Mouse (Mus musculus): ENCODE data around the gene Faap24.

Gene Faap24

DNA sequence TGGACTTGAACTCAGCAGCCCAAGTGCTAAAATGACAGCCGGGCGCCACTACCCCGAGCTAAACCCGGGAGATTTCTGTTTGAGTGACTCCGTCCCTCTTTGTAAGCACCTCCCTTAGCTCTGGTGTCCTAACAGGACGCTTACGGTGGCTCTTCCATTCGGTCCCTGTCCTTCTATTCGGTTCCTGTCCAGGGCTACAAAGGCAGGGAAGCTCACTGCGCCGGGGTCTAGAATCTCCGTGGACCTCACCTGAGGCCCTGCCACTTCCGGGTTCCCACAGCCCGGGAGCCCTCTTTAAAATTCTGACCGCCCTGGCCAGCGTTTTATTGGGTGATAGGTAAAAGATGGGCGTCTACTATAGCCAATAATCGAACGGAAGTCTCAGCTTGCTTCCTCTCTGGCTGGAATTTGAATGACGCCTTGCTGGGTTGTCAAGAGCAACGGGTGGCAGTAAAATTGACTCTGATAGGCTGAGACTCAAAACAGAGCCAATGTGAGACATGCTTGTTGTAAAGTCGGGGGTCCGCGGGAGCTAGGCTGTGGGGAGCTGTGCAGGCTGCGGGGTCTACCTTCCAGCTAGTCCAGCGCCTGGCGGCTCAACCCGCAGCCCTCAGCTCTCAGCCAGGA lies at the start of gene Faap24, which contains the start of gene Cep89:
TSS of gene Faap24 (minus strand) at position 295 of the 627 bp plus-strand sequence.
TSS of gene Cep89 (plus strand) at position 494 of the 627 bp plus-strand sequence.
- DNase-seq (ENCODE audit: low spot score in 2 of 2) = peak; percentile 90

DNA sequence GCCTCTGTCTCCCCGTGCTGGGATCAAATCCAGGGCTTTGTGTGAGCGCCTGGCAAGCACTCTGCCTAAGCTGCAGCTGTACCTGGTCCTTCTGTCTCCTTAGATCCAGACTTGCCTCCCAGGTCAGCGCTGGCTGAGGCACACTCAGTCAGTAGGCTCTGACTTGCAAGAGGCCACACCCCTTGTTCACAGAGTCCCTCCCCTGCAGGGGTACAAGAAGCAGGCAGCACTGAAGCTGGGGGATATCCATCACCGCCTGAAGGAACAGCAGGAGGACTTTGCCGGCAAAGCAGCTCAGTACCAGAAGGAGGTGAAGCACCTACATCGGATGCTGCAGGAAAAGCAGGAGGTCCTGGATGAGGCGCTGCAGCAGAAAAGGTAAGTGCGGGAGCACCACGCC lies 38.6 kb upstream of the Faap24 start:
- DNase-seq (ENCODE audit: low spot score in 2 of 2) = no peak

DNA sequence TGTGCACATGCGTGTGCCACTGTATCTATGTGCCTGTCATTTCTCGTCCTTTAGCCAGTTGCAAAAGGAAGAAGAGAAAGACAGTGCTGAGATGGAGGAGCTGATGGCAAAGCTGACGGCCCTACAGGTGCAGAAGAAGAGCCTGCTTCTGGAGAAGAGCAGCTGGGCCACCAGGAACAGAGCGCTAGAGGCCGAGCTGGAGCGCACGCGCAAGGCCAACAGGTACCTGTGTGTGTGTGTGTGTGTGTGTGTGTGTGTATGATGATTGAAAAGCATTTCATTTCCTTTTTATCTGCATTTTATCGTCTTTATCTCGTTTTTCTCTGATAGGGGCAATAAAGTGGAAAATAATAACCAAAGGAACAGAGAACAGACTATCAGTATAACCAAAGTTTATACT lies 31.5 kb upstream of the Faap24 start:
- no peak for DNase-seq (ENCODE audit: low spot score in 2 of 2)

DNA sequence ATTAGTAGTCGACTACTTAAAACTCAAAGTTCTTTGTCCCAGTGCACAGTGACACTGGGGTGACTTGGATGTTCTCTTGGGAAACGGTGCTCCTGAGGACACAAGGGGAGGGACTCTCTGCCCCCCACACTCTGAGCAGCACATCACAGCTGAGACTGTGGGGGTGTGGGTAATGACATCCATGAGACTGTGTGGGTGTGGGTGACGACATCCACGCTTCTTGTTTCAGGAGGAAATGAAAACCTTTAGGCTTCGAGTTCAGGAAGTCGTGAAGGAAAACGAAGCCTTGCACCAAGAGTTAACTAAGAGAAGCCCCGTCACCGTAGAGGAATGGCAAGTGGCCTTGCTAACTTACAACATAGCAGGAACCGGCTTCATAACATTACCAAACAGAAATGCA lies 26.4 kb upstream of the Faap24 start:
- DNase-seq (ENCODE audit: low spot score in 2 of 2) = no peak

DNA sequence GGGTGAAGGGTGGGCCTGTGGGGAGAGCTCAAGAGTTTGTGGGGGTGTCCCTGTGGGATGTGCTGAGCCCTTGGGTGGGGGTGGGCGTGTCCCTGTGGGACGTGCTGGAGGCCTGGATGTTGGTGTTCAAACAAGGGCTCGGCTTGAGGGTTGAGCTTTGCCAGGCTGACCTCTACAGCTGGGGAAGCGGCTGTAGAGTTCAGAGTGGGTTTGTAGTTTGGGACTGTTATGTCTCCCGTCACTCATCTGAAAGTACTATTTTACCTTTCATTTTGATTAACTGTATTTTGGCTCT lies 20.0 kb upstream of the Faap24 start:
- DNase-seq (ENCODE audit: low spot score in 2 of 2) = peak in 1 of 2 experiments; percentile 32

DNA sequence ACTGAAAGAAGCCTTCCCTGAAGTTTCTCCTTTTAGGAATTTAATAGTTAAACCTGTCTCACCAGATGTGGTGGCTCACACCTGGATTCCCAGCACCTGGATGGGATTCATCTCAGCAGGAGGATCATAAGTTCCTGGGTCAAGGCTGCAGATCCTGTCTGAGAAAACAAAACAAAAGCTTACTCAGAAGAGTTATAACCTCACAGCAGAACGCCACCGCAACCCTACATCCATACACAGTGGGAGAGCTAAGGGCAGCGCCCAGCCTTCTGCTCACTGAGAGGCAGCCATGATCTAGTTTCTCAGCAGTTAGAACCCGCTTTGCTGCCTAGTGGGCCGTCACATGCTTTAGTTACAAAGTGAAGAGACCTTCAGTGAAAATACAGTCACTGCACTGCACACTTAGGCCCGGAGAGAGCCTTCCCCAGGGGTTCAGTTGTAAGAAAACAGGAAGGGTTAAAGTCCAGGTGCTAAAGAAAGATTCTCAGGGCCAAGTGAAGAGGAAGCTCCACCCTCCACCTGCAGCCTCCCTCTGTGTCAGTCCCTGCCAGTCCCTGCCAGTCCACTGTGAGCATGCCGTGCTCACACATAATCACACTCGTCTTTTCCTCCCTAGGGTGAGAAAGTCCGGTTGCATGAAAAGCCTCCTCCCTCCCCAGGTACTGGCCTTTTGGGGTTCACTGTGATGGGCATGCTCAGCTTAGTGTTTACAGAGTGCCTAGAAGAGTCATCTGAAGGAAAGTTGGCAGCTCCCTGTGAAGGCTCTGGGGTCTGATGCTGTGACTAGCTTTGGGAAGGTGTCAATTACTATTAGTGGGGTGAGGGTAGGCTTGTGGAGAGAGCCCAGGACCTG lies 19.4 kb upstream of the Faap24 start:
- DNase-seq (ENCODE audit: low spot score in 2 of 2) = peak; percentile 9 to 46

DNA sequence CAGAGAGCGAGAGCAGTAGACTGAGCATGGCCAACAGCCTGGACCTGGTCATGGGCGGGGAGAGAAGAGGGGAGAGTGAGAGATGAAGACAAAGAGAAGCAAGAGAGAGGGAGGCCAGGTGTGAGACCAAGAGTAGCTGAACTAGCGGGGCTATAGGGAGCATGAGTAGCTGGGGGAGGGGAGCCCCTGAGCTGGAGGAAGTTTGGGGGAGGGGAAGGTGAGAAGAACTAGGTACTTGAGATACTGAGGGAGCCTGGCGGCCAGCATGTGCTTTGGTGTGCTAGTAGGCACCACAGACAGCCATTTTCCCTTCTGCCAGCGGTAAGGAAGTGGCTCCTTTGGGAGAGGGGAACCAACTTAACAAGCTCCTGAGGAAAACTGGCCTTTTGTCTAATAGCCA lies 18.6 kb upstream of the Faap24 start:
- DNase-seq (ENCODE audit: low spot score in 2 of 2) = peak in 1 of 2 experiments; percentile 57

DNA sequence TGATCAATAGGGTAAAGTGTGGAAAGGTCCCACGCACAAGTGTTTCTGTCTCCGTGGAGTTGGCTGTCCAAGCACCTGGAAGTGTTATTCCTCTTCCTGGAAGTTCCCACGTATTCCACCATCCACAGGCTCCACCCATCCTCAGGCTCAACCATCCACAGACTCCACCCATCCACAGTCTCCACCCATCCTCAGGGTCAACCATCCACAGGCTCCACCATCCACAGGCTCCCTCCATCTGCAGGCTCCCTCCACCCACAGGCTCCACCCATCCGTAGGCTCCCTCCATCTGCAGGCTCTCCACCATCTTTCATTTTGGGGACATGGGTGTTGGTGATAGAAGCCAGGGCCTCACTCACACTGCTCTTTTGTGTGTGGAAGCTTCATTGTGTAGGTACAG lies 4.5 kb upstream of the Faap24 start:
- no peak for DNase-seq (ENCODE audit: low spot score in 2 of 2)

DNA sequence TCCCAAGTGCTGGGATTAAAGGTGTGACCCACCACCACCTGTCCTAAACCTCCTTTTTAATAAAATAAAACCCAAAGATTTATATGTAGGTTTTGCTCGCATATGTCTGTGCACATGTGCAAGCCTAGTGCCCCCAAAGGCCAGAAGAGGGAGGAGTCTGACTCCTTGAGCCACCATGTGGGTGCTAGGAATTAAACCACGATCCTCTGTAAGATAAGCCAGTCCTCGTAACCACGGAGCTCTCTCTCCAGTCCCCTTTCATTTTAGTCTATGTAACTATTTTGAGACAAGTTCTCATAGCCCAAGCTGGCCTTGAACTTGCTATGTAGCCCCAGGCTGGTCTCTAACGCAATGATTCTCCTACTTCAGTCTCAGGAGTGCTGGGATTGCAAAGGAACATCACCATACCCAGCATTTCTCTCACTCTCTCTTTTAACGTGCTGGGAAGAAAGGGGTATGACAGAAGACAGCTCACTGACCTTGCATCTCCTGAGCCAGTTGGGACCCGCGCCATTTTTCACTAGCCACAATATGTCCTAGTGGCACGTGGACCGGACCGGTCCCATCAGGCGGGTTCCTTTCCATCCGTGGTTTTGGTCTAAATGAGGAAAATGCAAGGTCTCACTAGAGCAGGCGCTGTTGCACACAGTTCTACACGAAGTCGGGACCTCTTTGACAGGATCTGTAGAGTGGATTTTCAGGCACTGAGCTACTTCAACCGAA lies 741 bp downstream of the Faap24 start:
- DNase-seq (ENCODE audit: low spot score in 2 of 2) = peak in 1 of 2 experiments; percentile 41

DNA sequence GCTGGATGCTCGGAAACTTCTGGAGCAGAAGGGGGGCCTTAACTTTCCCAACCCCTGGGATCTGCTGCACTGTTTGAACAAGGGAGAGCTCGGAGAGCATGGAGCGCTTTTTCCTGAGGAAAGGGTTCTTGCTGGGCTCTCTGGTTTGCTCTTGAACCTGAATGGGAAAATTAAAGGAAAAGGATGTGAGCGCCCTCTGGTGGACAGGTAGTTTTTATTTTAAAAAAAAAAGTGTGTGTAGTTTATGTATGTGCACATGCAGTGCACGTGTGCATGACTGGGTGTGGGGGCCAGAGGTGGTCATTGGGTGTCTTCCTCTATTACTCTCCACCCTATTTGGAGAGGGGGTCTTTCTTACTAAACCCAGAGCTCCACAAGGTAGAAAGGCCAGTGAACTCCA lies 3.7 kb downstream of the Faap24 start:
- no peak for DNase-seq (ENCODE audit: low spot score in 2 of 2)

DNA sequence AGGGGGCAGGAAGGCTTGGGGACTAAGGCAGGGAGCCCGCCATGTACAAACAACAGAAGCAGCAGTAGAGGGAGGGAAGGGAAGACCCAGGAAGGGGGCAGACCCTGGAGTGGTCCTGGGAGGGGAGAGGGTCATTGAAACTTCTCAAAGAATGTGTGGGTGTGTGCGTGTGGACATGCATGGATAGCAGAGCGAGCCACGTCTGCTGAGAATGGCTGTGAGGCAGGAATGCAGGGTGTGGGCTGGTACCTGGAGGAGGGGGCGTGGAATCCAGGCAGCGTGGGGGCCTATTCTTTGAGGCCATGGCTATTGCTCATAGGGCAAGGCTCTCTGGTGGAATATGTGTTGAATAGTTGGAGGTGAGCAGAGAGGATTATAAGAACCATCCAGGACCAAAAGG lies 7.9 kb downstream of the Faap24 start:
- no peak for DNase-seq (ENCODE audit: low spot score in 2 of 2)

DNA sequence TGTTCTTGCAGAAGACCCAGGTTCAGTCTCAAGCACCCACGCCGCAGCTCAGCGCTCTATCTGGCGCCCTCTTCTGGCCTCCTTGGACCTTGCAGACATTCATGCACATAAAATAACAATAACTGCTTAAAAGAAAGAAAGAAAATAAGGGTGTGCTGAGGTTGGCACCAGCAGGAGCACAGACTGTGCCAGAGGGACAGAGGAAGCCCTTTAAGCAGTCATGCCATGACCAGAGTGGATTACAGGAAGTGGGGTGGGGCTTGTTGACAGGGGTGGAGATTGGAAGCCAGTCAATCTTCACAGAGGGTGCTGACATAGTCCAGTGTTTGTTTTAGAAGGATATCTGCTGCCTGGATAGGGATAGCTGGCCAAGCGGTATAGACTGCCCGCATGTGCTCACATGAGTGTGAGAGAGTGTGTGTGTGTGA lies 10.1 kb downstream of the Faap24 start:
- peak in 1 of 2 experiments; percentile 49 for DNase-seq (ENCODE audit: low spot score in 2 of 2)

DNA sequence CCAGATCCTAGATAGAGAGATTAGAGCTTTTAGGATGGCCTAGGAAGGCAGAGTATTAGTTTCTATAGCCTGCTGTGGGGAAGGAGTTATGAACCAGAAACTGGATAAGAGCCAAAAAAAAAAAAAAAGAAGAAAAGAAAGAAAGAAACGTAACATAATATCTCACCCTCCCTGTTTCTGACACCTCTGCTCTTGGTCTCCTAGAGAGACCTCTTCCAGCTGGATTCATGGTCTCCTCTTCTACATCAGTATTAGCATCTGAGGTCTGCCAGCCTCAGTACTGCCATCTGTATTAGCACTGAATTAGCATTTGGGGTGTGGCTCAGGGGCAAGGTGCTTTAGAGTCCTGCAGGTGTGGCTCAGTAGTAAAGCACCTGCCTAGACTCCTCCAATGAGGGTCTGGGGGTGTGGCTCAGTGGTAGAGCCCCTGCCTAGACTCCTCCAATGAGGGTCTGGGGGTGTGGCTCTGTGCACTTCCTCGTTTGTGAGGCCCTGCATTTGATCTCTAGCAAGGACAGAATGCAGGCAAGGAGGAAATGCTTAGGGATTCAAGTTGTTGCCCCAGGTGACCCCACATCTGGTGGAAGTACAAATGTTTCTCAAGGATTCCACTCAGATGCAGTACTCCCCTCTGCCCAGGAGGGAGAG lies 13.8 kb downstream of the Faap24 start:
- DNase-seq (ENCODE audit: low spot score in 2 of 2) = no peak

DNA sequence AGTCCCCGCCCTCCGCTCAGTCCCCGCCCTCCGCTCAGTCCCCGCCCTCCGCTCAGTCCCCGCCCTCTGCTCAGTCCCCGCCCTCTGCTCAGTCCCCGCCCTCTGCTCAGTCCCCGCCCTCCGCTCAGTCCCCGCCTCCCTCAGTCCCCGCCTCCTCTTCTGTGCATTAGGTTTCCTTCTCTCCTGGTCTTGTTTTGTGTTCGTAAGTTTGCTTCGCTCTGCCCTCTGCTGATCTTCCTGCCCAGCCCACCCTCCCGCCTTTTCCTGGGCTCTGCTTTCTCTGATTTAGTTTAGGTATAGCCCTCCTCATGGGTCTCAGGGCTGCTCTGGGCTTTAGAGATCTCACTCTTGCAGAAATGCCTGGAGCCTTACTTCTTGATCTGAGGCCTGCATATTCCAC lies 14.8 kb downstream of the Faap24 start:
- DNase-seq (ENCODE audit: low spot score in 2 of 2) = peak in 1 of 2 experiments; percentile 26

DNA sequence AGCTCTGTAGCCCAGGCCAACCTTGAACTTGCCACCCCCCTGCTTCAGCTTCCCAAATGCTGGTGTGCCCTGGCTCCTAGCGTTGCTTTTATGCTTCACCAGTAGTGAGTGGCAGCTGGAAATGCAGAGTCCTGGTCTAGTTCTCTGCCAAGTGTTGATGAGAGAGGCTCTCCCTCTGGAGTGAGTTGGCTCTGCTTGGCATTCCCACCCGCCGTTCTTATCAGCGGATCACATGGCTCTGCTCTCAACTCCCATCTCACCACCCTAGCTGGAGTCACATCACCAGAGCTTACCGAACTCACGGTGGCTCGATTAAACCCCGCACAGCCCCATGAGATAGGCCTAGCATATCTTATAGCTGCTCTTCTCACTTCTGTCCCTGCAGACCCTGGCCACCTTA lies 16.3 kb downstream of the Faap24 start:
- no peak for DNase-seq (ENCODE audit: low spot score in 2 of 2)

DNA sequence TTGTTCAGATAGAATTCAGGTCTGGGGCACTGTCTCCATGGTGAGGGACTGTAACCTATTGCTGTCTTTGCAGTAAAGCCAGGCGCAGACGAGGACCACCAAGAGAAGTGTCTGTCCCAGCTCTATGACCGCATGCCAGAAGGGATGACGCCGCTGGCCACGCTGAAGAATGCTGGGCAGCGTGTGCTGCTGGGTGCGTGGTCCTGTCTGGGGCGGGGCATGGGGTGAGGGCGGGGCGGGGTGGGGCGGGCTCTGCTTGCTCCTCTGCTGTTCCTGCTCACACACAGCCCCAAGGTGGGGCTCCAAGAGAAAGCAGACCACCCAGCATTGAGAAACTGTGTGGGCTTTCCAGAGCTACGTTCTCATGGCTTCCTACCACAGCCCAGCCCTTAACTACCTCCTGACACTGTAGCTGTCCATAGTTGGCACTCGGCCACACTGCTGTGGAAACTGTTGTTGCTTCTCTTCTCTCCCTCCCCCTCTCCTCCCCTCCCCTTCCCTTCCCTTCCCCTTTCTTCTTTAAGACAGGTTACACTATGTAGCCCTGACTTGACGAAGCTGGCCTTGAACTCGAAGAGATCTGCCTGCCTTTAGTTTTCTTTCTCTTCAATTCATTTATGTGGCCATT lies 17.0 kb downstream of the Faap24 start:
- no peak for DNase-seq (ENCODE audit: low spot score in 2 of 2)

DNA sequence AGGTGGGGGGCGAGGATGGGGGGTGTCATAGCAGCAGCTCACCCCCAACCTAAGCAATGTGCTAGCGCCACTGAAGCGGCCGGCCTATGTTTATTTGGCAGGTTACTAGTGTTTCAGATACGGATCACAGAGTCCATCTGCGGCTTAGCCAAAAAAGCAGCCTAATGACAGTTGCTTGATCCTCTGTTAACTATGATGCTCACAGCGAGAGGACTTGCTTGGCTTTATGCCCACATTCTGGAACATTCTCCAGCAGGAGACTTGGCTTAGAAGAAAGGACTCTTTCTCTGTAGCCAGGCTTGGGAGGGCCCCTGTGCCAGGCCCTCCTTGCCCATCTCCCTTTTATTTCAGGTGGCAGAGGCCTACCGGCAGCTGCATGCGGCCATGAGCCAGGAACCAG lies 20.0 kb downstream of the Faap24 start:
- no peak for DNase-seq (ENCODE audit: low spot score in 2 of 2)

DNA sequence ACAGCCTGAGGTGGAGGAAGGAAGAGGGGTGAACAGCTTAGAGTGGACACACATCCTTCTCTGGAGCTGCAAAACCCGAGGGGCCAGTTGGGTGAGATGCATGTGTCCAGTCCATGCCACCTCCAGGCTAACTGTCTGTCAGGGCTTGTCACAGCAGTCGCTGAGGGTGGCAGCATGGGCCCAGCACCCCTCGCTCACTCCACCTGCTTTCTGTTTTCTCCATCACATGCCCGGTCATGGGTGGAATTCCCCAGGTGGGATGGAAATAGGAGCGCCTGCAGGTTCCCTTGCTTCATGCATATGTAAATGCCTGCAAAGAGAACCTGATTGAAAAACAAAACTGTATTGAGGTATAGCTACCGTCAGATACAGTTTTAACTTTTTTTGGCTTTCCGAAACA lies 22.4 kb downstream of the Faap24 start:
- DNase-seq (ENCODE audit: low spot score in 2 of 2) = no peak

DNA sequence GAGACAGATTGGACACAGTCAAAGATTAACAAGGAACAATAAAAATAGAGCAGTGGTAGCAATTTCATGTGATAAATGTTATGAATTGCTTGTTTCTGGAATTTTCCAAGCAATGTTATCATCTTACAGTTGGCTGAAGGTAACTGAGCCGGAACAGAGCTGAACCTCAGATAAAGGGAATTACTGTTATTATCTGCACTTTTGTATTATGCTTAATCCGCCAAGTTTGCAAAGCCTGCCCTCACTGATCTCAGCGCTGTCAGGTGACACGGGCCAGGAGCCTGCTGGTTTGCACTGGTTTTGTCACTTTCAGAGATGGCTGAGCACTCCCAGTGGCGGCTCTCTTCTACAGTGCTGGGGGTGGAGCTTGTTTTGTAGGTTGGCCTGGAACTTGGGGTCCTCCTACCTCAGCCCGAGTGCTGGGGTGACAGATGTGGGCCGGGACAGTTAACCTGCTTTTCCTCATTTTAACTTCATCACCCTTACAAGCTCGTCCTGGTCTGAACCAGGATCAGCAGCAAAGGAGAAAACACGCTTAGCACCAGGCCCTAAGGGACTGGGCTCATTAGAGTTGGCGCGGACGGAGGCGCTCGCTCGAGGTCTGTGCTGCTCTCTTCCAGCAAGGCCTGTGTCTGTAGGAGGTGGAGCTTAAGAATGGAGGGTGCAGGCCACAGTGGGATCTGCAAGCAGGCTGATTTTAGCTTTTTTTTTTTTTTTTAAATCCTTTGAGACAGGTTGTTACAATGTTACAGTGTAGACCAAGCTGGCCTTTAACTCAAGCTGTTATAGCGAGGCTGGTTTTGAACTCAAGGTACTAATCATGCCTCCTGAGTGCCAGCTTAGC lies 23.3 kb downstream of the Faap24 start:
- DNase-seq (ENCODE audit: low spot score in 2 of 2) = no peak

DNA sequence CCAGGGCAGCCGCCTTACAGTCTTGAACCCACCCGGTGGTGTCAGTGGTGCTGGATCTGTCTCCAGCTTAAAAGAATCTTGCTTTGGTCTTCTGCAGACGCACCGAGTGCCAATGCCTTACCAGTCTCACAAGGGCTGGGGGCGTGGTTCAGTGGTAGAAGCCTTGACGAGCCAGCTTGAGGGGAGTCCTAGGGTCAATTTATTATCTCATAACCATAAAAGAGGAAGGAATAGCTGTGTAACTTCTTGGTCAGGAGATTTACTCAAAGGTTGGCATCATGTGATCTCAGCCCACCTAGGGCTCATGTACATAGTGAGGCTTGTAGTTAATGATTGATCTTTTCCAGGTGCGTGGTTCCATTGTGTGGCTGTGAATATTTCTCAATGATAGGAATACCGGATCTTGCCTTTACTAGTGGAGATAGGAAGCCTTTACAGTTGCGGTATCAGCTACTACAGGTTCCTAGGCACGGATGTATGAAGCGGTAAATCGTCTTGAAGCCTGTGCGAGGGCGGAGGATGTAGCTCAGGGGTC lies 24.1 kb downstream of the Faap24 start:
- no peak for DNase-seq (ENCODE audit: low spot score in 2 of 2)

DNA sequence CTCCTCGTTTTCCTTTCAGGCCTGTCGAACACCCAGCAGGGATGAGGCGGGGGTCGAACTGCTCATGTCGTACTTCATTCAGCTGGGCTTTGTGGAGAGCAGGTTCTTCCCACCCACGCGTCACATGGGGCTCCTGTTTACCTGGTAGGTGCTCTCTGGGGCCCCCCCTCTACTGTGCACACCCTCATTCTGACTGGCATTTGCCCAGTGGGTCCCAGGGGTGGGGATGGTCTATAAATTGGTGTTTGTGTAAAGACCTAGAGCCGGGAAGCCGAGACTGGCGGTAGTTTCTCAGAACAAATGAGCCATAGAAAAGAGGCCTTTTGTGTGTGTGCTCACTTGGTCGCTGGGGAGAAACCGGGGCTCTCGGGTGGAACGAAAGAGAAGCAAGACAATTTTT lies 25.5 kb downstream of the Faap24 start:
- DNase-seq (ENCODE audit: low spot score in 2 of 2) = no peak

All from spleen, postnatal 10 days (tissue).